Mouse (Mus musculus) MEL (cell line): ENCODE results near the gene Akap13. TPM values are rescaled to one million over a fixed set of nuclear protein-coding genes. Genes with fewer than 3 reads are reported as not detected.
A peak's percentile ranks its signal among the peaks of the same experiment; 100 is the strongest.

Experiments used
- DNase-seq: peaks from one replicate; pipeline ENCODE4 v3.0.0; 2011; ENCODE audit warnings: low read depth, low spot score
- H3K27ac ChIP-seq: 2 replicates; pipeline ENCODE4 v1.5.1; 2012; ENCODE audit warnings: low read depth, mild to moderate bottlenecking, control low read depth, low read length, moderate library complexity; ENCODE audit not compliant: control insufficient read depth
- H3K27me3 ChIP-seq, 2 experiments: fragments of 150-350 bp in 1 of 2; sonication (generic) in 1 of 2; 2 replicates each; pipeline ENCODE4 v1.6.1; 2012; ENCODE audit warnings: low read length in 2 of 2, mild to moderate bottlenecking in 2 of 2, improper control_type of control experiment in 1 of 2, moderate library complexity in 1 of 2; ENCODE audit not compliant: insufficient read depth in 2 of 2, control insufficient read depth in 1 of 2
- H3K36me3 ChIP-seq, 2 experiments: 2 replicates each; pipeline ENCODE4 v1.6.1; 2012 to 2014; ENCODE audit warnings: low read length in 2 of 2, improper control_type of control experiment in 1 of 2, inconsistent platforms in 1 of 2, mild to moderate bottlenecking in 1 of 2; ENCODE audit not compliant: insufficient read depth in 2 of 2, control insufficient read depth in 1 of 2
- H3K4me1 ChIP-seq, 2 experiments: fragments of 150-350 bp in 1 of 2; sonication (generic) in 1 of 2; 2 replicates each; pipeline ENCODE4 v1.6.1; 2012; ENCODE audit warnings: low read length in 2 of 2, improper control_type of control experiment in 1 of 2, mild to moderate bottlenecking in 1 of 2; ENCODE audit not compliant: insufficient read depth in 2 of 2, control insufficient read depth in 1 of 2
- H3K4me3 ChIP-seq, 2 experiments: fragments of 150-350 bp in 1 of 2; sonication (generic) in 1 of 2; 2 replicates each; pipeline ENCODE4 v1.5.1; 2012; ENCODE audit warnings: low read depth in 2 of 2, low read length in 2 of 2, mild to moderate bottlenecking in 2 of 2, moderate library complexity in 2 of 2, control low read depth in 1 of 2, improper control_type of control experiment in 1 of 2; ENCODE audit not compliant: control insufficient read depth in 1 of 2, insufficient read depth in 1 of 2
- H3K79me2 ChIP-seq: 2 replicates; pipeline ENCODE4 v1.6.1; 2012; ENCODE audit warnings: mild to moderate bottlenecking, low read length, moderate library complexity; ENCODE audit not compliant: control insufficient read depth, poor library complexity, insufficient read depth
- H3K9ac ChIP-seq: 2 replicates; pipeline ENCODE4 v1.6.1; 2012; ENCODE audit warnings: low read depth, mild to moderate bottlenecking, control low read depth, low read length, moderate library complexity; ENCODE audit not compliant: control insufficient read depth, poor library complexity, severe bottlenecking
- H3K9me3 ChIP-seq: fragments of 150-350 bp; sonication (generic); replicated peaks from 2 replicates; pipeline ENCODE4 v1.6.1; 2012; ENCODE audit warnings: mild to moderate bottlenecking, low read length, improper control_type of control experiment, moderate library complexity; ENCODE audit not compliant: insufficient read depth
- BHLHE40 ChIP-seq: IDR thresholded peaks from 2 replicates; pipeline ENCODE4 v1.6.1; 2012; ENCODE audit warnings: low read depth, mild to moderate bottlenecking, inconsistent platforms, low read length, improper control_type of control experiment, borderline replicate concordance
- CHD1 ChIP-seq: IDR thresholded peaks from 2 replicates; pipeline ENCODE4 v1.6.1; 2012; ENCODE audit warnings: low read depth, mild to moderate bottlenecking, inconsistent platforms, low read length, improper control_type of control experiment
- ELF1 ChIP-seq: IDR thresholded peaks from 2 replicates; pipeline ENCODE4 v1.6.1; 2014; ENCODE audit warnings: low read depth, mild to moderate bottlenecking, inconsistent platforms, low read length, improper control_type of control experiment, moderate library complexity
- ETS1 ChIP-seq: IDR thresholded peaks from 2 replicates; pipeline ENCODE4 v1.6.1; 2012; ENCODE audit warnings: low read depth, mild to moderate bottlenecking, inconsistent platforms, low read length, improper control_type of control experiment, moderate library complexity
- HCFC1 ChIP-seq: IDR thresholded peaks from 2 replicates; pipeline ENCODE4 v1.6.1; 2012; ENCODE audit warnings: low read depth, mild to moderate bottlenecking, inconsistent platforms, low read length, improper control_type of control experiment, moderate library complexity
- KAT2A ChIP-seq: conservative IDR thresholded peaks from 2 replicates; pipeline ENCODE4 v1.6.1; 2012; ENCODE audit warnings: low read depth, low read length, improper control_type of control experiment, inconsistent platforms
- MAX ChIP-seq: IDR thresholded peaks from 2 replicates; pipeline ENCODE4 v1.6.1; 2011; ENCODE audit warnings: low read length, improper control_type of control experiment
- MAZ ChIP-seq: IDR thresholded peaks from 2 replicates; pipeline ENCODE4 v1.6.1; 2012; ENCODE audit warnings: low read depth, mild to moderate bottlenecking, inconsistent platforms, low read length, improper control_type of control experiment
- MXI1 ChIP-seq: IDR thresholded peaks from 2 replicates; pipeline ENCODE4 v1.6.1; 2011; ENCODE audit warnings: mild to moderate bottlenecking, low read depth, low read length, improper control_type of control experiment
- NELFE ChIP-seq: IDR thresholded peaks from 2 replicates; pipeline ENCODE4 v1.6.1; 2011; ENCODE audit warnings: low read depth, low read length, improper control_type of control experiment
- NRF1 ChIP-seq: IDR thresholded peaks from 2 replicates; pipeline ENCODE4 v1.6.1; 2014; ENCODE audit warnings: low read depth, mild to moderate bottlenecking, inconsistent platforms, low read length, improper control_type of control experiment, moderate library complexity; ENCODE audit not compliant: poor library complexity, insufficient read depth, severe bottlenecking
- POLR2AphosphoS2 ChIP-seq: IDR thresholded peaks from 2 replicates; pipeline ENCODE4 v1.6.1; 2011; ENCODE audit warnings: low read length, improper control_type of control experiment
- TCF12 ChIP-seq: IDR thresholded peaks from 2 replicates; pipeline ENCODE4 v1.6.1; 2014; ENCODE audit warnings: low read depth, mild to moderate bottlenecking, inconsistent platforms, low read length, improper control_type of control experiment, moderate library complexity
- USF1 ChIP-seq: IDR thresholded peaks from 2 replicates; pipeline ENCODE4 v1.6.1; 2014; ENCODE audit warnings: low read depth, mild to moderate bottlenecking, inconsistent platforms, low read length, improper control_type of control experiment, moderate library complexity
- USF2 ChIP-seq, 2 experiments: IDR thresholded peaks; 2 replicates each; pipeline ENCODE4 v1.6.1; 2011 to 2012; ENCODE audit warnings: improper control_type of control experiment in 2 of 2, low read length in 2 of 2, borderline replicate concordance in 1 of 2, inconsistent platforms in 1 of 2, low read depth in 1 of 2, mild to moderate bottlenecking in 1 of 2; ENCODE audit not compliant: insufficient read depth in 1 of 2
- ZC3H11A ChIP-seq: IDR thresholded peaks from 2 replicates; pipeline ENCODE4 v1.6.1; 2012; ENCODE audit warnings: low read depth, mild to moderate bottlenecking, inconsistent platforms, low read length, improper control_type of control experiment
- polyA plus RNA-seq, 2 experiments: library from polyadenylated mRNA; stranded (reverse) in 1 of 2; unstranded in 1 of 2; fragments of >175 nt in 1 of 2; fragments of >200 nt in 1 of 2; gene quantifications; 2 replicates each; pipeline versions ENCODE4 v1.2.1 to v1.2.4; 2012; ENCODE audit warnings: low replicate concordance in 2 of 2, low read depth in 1 of 2; ENCODE audit not compliant: insufficient read length in 2 of 2, insufficient read depth in 1 of 2, missing spikeins in 1 of 2
- total RNA-seq: library from RNA; depleted of rRNA; stranded (reverse); fragments of 300-350 nt; gene quantifications from 2 replicates; pipeline ENCODE4 v1.2.3, GENCODE M21; 2012

The Akap13 gene
- total and polyA plus RNA-seq, 3 experiments, result 4.1 to 4.5 TPM; not detected in 1

DNA sequence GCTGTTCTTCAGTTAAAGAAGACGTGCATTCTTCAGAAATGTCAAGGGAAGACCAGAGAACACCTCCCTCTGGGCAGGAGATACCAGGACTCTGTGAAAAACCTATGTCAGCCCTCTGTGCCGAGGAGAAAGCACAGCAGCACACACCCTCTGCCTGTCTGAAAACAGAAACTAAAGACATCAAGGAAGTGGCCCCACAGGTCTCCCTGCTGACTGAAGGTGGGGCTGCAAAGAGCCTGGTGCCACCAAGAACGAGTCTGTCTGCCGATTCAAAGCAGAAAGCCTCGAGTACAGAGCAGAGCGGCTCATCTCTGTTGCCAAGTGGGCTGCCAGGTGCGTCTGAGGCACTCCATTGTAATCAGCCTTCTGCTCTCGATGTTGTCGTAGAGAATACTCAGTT lies 155.1 kb downstream of the Akap13 start:
- no peak for DNase-seq
- H3K27ac ChIP-seq, result no peak overlapping the region
- H3K4me1 ChIP-seq, result peaks cover 11 to 13% of the 10 kb centered on the region in 2 experiments
- H3K9ac ChIP-seq, result no peak overlapping the region
- no peaks in the 10 kb centered on the region for H3K9me3 ChIP-seq
- H3K4me3 ChIP-seq, result no peak overlapping the region
- H3K27me3 ChIP-seq, result no peaks in the 10 kb centered on the region
- no peaks in the 10 kb centered on the region for H3K79me2 ChIP-seq
- no peak for TF ChIP-seq POLR2AphosphoS2
- TF ChIP-seq MXI1, result no peak
- TF ChIP-seq KAT2A, result no peak
- TF ChIP-seq ZC3H11A, result no peak
- no peak for TF ChIP-seq ELF1
- no peak for TF ChIP-seq BHLHE40
- no peak for TF ChIP-seq USF2 (IDR thresholded peaks at IDR 0.05; ENCODE audit: borderline replicate concordance in 1 of 2, insufficient read depth in 1 of 2, low read depth in 1 of 2, low read length in 2 of 2)
- no peak for TF ChIP-seq NELFE
- TF ChIP-seq USF1, result no peak
- H3K36me3 ChIP-seq, result peaks cover 0 to 13% of the 10 kb centered on the region in 2 experiments; a peak in 2 of 4 replicates

DNA sequence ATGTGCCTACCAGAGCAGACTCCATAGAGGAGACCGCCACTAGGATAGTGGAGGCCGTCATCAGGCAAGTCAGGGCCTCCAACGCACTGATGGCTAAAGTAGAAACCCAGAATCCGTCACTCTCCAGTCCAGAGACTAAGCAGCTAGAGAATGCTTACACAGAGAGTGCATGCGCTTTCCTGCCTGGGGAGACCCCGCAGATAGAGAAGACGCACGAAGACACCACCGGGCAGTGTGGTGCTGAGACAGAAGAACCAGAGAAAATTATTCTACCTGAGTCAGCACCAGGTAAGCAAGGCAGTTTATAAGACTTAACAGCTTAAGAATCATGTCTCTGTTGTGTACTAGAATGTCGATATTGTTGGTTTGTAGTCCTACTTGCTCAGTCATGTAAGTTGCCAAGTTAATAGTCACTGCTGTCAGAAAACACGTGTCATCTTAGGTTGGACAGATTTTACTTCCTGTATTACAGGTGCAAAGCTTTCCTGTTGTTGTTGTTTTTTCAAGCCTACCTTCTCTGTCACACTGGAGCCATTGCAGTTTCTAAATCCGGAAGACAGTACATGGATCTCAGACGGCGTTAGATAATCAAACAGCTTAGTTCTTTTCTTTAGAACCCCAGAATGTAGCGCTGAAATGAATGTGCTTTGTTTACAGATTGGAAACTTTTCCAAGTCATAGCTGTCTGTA lies 156.1 kb downstream of the Akap13 start:
- Histone ChIP-seq H3K9ac (no peak overlapping the region), H3K27ac (peak overlapping the region; percentile 14), H3K9me3 (no peaks in the 10 kb centered on the region), H3K36me3 (peaks cover 0 to 13% of the 10 kb centered on the region in 2 experiments; a peak in 2 of 4 replicates), H3K27me3 (no peaks in the 10 kb centered on the region), H3K4me3 (peak overlapping the region; percentile 23 to 49; a peak in 2 of 4 replicates), H3K79me2 (no peaks in the 10 kb centered on the region), H3K4me1 (peaks cover 11 to 13% of the 10 kb centered on the region in 2 experiments)
- peak; percentile 34 for DNase-seq
- TF ChIP-seq TCF12 (no peak), MAZ (no peak), HCFC1 (no peak), ELF1 (0 out of 2 replicates have a peak, but pooled peaks have one; percentile 7), NRF1 (no peak), CHD1 (no peak), MAX (peak; percentile 67), KAT2A (no peak), ETS1 (no peak)
